Mouse (Mus musculus) 416B (cell line): ENCODE results near the gene Crtc2.
A peak's percentile ranks its signal among the peaks of the same experiment; 100 is the strongest.

Experiments used
- DNase-seq: peaks from one replicate; pipeline ENCODE4 v3.0.0; 2011; ENCODE audit warnings: low read depth

Crtc2 gene

GRCm38 (mm10) chr3:90313367-90313766 lies 59.4 kb downstream of the Crtc2 start:
- DNase-seq, result peak; percentile 62
